Mouse (Mus musculus): ENCODE results near the gene Slco6c1. TPM values are rescaled to one million over a fixed set of nuclear protein-coding genes. Genes with fewer than 3 reads are reported as not detected.

Gene Slco6c1
- polyA plus RNA-seq (2014; fragmentation: Nextera tagmentation; extraction: Ambion mirVana): not detected in 2 replicates

GRCm38 (mm10) chr1:97128201-97128600 lies at the start of gene Slco6c1:
Gene Slco6c1 (minus strand): TSS chr1:97128301.
- Histone ChIP-seq H3K36me3 (ENCODE audit: control insufficient read depth, insufficient read depth, low read length) (no peaks in the 10 kb centered on the region), H3K4me2 (no peak within 1 kb of the TSS), H3K4me3 (ENCODE audit: low read depth, low read length) (no peak within 1 kb of the TSS), H3K4me1 (replicated peaks; ENCODE audit: control insufficient read depth, insufficient read depth, low read length) (no peaks in the 10 kb centered on the region), H3K9ac (ENCODE audit: low read depth, low read length) (no peak within 1 kb of the TSS), H3K27ac (ENCODE audit: low read depth, low read length) (no peak within 1 kb of the TSS), H3K27me3 (replicated peaks; ENCODE audit: control insufficient read depth, insufficient read depth, low read length) (no peaks in the 10 kb centered on the region), H3K9me3 (ENCODE audit: control insufficient read depth, low read length) (no peaks in the 10 kb centered on the region)
- no peak for ATAC-seq (replicated peaks; ENCODE audit: low FRiP score)
- WGBS: 79% methylated on average over 6 of the region's 6 CpGs
- DNase-seq (ENCODE audit: low spot score): no peak

DNA sequence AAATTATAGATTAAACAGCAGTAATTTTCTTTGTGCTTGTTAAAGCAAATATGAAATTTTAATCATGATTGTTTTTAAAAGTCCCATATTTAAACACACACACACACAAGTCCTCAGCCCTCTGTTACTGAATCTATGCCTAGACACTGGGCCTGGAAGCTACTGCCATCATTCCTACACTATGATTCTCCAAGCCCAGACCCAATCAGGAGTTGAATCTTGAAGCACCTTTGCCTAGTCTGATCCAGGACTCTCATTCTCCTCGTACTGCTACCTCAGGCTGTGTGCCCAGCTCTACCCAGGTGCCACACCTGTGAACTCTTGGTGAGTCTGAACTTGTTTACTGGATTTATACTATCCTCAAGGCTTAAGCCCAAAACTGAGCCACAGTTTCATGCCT lies 89.1 kb downstream of the Slco6c1 start:
- DNase-seq (ENCODE audit: low spot score) (no peak), ATAC-seq (replicated peaks; ENCODE audit: low FRiP score) (no peak)
- no peak overlapping the region for H3K9ac ChIP-seq (ENCODE audit: low read depth, low read length)
- no peaks in the 10 kb centered on the region for H3K27me3 ChIP-seq (replicated peaks; ENCODE audit: control insufficient read depth, insufficient read depth, low read length)
- no peak overlapping the region for H3K27ac ChIP-seq (ENCODE audit: low read depth, low read length)
- no peaks in the 10 kb centered on the region for H3K9me3 ChIP-seq (ENCODE audit: control insufficient read depth, low read length)
- H3K36me3 ChIP-seq (ENCODE audit: control insufficient read depth, insufficient read depth, low read length): no peaks in the 10 kb centered on the region
- no peak overlapping the region for H3K4me2 ChIP-seq
- no peak overlapping the region for H3K4me3 ChIP-seq (ENCODE audit: low read depth, low read length)
- no peaks in the 10 kb centered on the region for H3K4me1 ChIP-seq (replicated peaks; ENCODE audit: control insufficient read depth, insufficient read depth, low read length)
- 35% methylated on average over 1 of the region's 1 CpGs for WGBS

DNA sequence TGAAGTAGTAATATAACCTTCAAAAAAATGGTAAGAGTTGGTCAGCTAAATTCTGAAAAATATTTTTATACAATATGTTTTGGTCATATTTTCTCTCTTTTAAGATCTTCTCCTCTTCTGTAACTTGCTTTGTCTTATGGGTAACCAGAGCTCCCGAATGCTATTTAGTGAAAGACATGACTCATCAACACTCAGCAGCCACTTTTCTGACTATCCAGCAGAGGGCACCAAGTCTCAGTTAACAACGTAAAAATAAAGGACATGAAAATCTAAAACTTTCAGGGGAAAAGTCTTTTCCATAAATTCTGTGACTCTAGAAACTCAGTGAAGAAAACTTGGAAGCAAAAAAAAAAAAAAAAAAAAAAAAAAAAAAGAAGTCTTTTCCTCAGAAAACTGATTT lies 89.6 kb downstream of the Slco6c1 start:
- no peak for DNase-seq (ENCODE audit: low spot score)
- Histone ChIP-seq H3K4me3 (ENCODE audit: low read depth, low read length) (no peak overlapping the region), H3K27ac (ENCODE audit: low read depth, low read length) (no peak overlapping the region), H3K9me3 (ENCODE audit: control insufficient read depth, low read length) (no peaks in the 10 kb centered on the region), H3K4me2 (no peak overlapping the region), H3K27me3 (replicated peaks; ENCODE audit: control insufficient read depth, insufficient read depth, low read length) (no peaks in the 10 kb centered on the region), H3K4me1 (replicated peaks; ENCODE audit: control insufficient read depth, insufficient read depth, low read length) (no peaks in the 10 kb centered on the region), H3K9ac (ENCODE audit: low read depth, low read length) (no peak overlapping the region), H3K36me3 (ENCODE audit: control insufficient read depth, insufficient read depth, low read length) (no peaks in the 10 kb centered on the region)
- 11% methylated on average over 2 of the region's 2 CpGs for WGBS
- no peak for ATAC-seq (replicated peaks; ENCODE audit: low FRiP score)

DNA sequence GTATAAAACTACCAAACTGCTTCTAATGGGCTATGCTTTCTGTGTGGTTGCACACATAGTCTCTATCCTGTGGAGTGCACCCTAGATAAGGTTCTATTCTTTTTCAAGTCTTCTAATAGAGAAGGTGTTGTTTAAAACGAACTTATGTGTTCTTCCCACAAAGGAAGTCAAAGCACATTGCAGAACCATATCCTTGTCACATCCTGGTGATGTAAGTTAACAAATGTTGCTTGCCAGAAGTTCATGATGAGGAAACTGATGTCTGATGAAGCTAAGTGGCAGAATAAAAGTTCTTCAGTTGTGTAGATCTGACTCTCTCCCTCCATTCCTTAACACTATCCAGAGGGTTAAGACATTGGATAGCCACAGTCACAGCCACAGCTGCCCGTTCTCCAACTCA lies 90.1 kb downstream of the Slco6c1 start:
- no peak for DNase-seq (ENCODE audit: low spot score)
- H3K9me3 ChIP-seq (ENCODE audit: control insufficient read depth, low read length): no peaks in the 10 kb centered on the region
- no peak overlapping the region for H3K9ac ChIP-seq (ENCODE audit: low read depth, low read length)
- no peaks in the 10 kb centered on the region for H3K27me3 ChIP-seq (replicated peaks; ENCODE audit: control insufficient read depth, insufficient read depth, low read length)
- no peak overlapping the region for H3K4me3 ChIP-seq (ENCODE audit: low read depth, low read length)
- no peak for ATAC-seq (replicated peaks; ENCODE audit: low FRiP score)
- no peaks in the 10 kb centered on the region for H3K36me3 ChIP-seq (ENCODE audit: control insufficient read depth, insufficient read depth, low read length)
- H3K4me1 ChIP-seq (replicated peaks; ENCODE audit: control insufficient read depth, insufficient read depth, low read length): no peaks in the 10 kb centered on the region
- 58% methylated on average over 2 of the region's 2 CpGs for WGBS
- no peak overlapping the region for H3K27ac ChIP-seq (ENCODE audit: low read depth, low read length)
- no peak overlapping the region for H3K4me2 ChIP-seq

- 65% methylated on average over 2 of the region's 2 CpGs for WGBS
- DNase-seq (ENCODE audit: low spot score) (no peak), ATAC-seq (replicated peaks; ENCODE audit: low FRiP score) (no peak)
- no peak overlapping the region for H3K4me3 ChIP-seq (ENCODE audit: low read depth, low read length)
- no peak overlapping the region for H3K27ac ChIP-seq (ENCODE audit: low read depth, low read length)
- H3K4me2 ChIP-seq: no peak overlapping the region
- H3K27me3 ChIP-seq (replicated peaks; ENCODE audit: control insufficient read depth, insufficient read depth, low read length): no peaks in the 10 kb centered on the region
- H3K9me3 ChIP-seq (ENCODE audit: control insufficient read depth, low read length): no peaks in the 10 kb centered on the region
- H3K9ac ChIP-seq (ENCODE audit: low read depth, low read length): no peak overlapping the region
- no peaks in the 10 kb centered on the region for H3K36me3 ChIP-seq (ENCODE audit: control insufficient read depth, insufficient read depth, low read length)
- no peaks in the 10 kb centered on the region for H3K4me1 ChIP-seq (replicated peaks; ENCODE audit: control insufficient read depth, insufficient read depth, low read length)
These were observed 106.7 kb downstream of the Slco6c1 start for GRCm38 (mm10) chr1:97021388-97021787.

DNA sequence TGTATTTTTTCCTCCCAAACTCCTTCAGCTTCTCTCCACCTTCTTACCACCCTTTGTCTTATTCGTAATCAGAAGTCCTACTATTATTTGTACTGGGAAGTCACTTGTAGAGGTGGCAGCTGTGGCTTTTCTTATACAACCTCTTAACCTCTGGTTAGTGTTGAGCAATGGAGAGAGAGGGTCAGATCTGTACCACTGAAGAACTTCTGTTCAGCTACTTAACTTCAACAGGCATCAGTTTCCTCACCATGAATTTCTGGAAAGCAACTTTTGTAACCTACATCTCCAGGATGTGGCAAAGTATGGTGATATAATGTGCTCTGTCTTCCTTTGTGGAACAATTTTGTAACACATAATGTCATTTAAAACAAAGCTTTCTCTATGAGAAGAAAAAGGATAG lies 108.7 kb downstream of the Slco6c1 start:
- Histone ChIP-seq H3K36me3 (ENCODE audit: control insufficient read depth, insufficient read depth, low read length) (no peaks in the 10 kb centered on the region), H3K4me3 (ENCODE audit: low read depth, low read length) (no peak overlapping the region), H3K4me2 (no peak overlapping the region), H3K27ac (ENCODE audit: low read depth, low read length) (no peak overlapping the region), H3K9me3 (ENCODE audit: control insufficient read depth, low read length) (no peaks in the 10 kb centered on the region), H3K9ac (ENCODE audit: low read depth, low read length) (no peak overlapping the region), H3K27me3 (replicated peaks; ENCODE audit: control insufficient read depth, insufficient read depth, low read length) (no peaks in the 10 kb centered on the region), H3K4me1 (replicated peaks; ENCODE audit: control insufficient read depth, insufficient read depth, low read length) (no peaks in the 10 kb centered on the region)
- WGBS: 54% methylated on average over 1 of the region's 1 CpGs
- DNase-seq (ENCODE audit: low spot score) (no peak), ATAC-seq (replicated peaks; ENCODE audit: low FRiP score) (no peak)

GRCm38 (mm10) chr1:97018978-97019377 lies 109.1 kb downstream of the Slco6c1 start:
- Histone ChIP-seq H3K9me3 (ENCODE audit: control insufficient read depth, low read length) (no peaks in the 10 kb centered on the region), H3K27ac (ENCODE audit: low read depth, low read length) (no peak overlapping the region), H3K4me2 (no peak overlapping the region), H3K4me1 (replicated peaks; ENCODE audit: control insufficient read depth, insufficient read depth, low read length) (no peaks in the 10 kb centered on the region), H3K4me3 (ENCODE audit: low read depth, low read length) (no peak overlapping the region), H3K27me3 (replicated peaks; ENCODE audit: control insufficient read depth, insufficient read depth, low read length) (no peaks in the 10 kb centered on the region), H3K36me3 (ENCODE audit: control insufficient read depth, insufficient read depth, low read length) (no peaks in the 10 kb centered on the region), H3K9ac (ENCODE audit: low read depth, low read length) (no peak overlapping the region)
- ATAC-seq (replicated peaks; ENCODE audit: low FRiP score) (no peak), DNase-seq (ENCODE audit: low spot score) (no peak)
